Mouse (Mus musculus): ENCODE measurements around the gene Tsen34.
"Not testable (repeated sequence)": the region's sequence is repeated elsewhere in the genome, so short reads cannot be mapped to it uniquely, and the experiment has no call there.

Gene Tsen34

DNA sequence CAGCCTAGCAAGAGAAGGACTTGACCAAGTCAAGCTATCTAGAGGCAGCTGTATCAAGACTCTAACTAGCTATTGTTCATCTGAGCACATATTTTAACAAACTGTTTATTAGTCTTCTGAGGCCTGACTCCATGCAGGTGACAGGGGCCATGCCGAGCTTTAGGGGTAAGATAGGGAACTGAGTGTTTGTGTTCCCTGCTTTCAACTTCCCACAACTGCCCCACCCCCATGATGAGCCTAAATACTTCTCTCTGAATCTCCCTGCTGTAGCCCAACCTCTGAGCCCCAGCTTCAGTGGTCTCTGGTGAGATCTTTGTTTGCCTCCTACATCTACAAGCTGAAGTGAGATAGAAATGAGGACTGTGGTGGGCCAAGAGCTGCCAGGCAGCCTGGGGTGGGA is 22.6 kb downstream of the Tsen34 start:
- DNase-seq (ENCODE audit: extremely low read depth, low read depth) = no peak

DNA sequence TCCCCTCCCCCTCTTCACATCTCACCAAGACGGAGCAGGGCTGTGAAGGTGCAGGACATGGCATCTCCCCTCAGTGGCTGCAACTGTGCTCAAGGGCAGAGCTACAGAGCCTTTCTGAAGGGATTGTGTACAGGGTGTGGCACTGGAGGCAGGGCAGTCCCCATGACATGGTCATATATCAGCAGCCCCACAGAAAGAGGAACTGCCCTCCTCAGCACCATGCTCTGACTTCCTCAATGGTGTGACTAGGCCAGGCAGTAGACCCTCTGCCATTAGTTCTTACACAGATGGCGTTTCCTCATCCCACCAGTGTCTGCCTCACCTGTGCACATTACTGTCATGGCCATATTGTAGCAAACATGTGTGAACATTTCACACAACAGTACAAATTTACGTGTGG is 27.6 kb downstream of the Tsen34 start, which contains the start of gene Pirb:
Gene Pirb, minus strand, starts transcription at position 124 of the 400 bp plus-strand sequence.
- DNase-seq (ENCODE audit: extremely low read depth, low read depth) = not testable (repeated sequence)

DNA sequence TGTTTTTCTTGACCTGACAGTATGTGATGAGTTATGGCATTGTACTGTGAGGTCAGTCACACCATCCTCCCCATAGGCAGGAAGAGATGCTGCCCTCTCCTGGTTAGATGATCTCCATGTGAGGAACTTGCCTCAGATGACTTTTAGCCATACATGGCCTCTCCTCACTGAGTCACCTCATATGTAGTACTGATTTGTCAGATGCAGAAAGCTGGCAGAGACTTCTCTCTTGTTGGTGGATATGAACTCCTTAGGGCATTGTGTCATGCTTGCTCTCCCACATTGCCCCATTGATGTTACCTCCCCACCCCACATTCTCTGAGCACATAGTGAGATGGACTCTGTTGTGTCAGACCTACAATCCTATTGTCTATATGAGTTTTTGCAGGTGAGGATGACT is 32.8 kb downstream of the Tsen34 start:
- DNase-seq (ENCODE audit: extremely low read depth, low read depth) = not testable (repeated sequence)

DNA sequence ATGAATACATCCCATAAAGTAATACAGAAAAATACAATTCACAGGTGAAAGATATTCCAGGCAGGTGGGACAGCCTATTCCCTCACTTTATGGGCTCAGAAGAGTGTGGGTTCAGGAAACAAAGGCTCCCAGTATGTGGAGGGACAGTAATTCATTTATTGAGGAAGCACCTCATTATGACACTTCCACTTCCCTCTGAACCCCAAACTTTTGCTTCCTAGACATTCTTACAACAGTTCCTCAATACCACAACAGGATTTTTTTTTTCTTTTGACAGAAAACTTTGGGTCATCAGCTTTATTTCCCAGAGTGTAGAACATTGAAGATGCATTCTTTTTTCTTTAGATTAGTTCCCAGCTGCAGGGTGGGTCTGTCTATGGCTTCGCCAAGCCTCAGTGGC is 40.0 kb downstream of the Tsen34 start:
- not testable (repeated sequence) for DNase-seq (ENCODE audit: extremely low read depth, low read depth)

Data from MEL-GATA-1-ER (cell line).